Mouse (Mus musculus): ENCODE measurements at regions not wholly inside any gene's neighbourhood (a gene's known extent, or its start where the extent isn't known, plus 50 kb on each side); places are given as distances from the start of the nearest gene placed in this dataset.

- DNase-seq (ENCODE audit: low spot score) = no peak
Observed at GRCm38 (mm10) chr1:137323884-137324594, 363.8 kb upstream of the Nr5a2 start.

GRCm38 (mm10) chr1:137323035-137323680, 362.9 kb upstream of the Nr5a2 start:
- no peak for DNase-seq (ENCODE audit: low spot score)

- DNase-seq (ENCODE audit: low spot score) = no peak
Observed at GRCm38 (mm10) chr1:137302757-137303422, 342.6 kb upstream of the Nr5a2 start.

GRCm38 (mm10) chr1:137297780-137298569, 337.7 kb upstream of the Nr5a2 start:
- DNase-seq (ENCODE audit: low spot score) = no peak

- no peak for DNase-seq (ENCODE audit: low spot score)
Observed at GRCm38 (mm10) chr1:137289456-137289855, 329.2 kb upstream of the Nr5a2 start.

- no peak for DNase-seq (ENCODE audit: low spot score)
Observed at GRCm38 (mm10) chr1:137283291-137283690, 323.0 kb upstream of the Nr5a2 start.

- no peak for DNase-seq (ENCODE audit: low spot score)
Observed at GRCm38 (mm10) chr1:137282457-137282856, 322.2 kb upstream of the Nr5a2 start.

GRCm38 (mm10) chr1:137280391-137281386, 320.4 kb upstream of the Nr5a2 start:
- DNase-seq (ENCODE audit: low spot score) = no peak

- DNase-seq (ENCODE audit: low spot score) = no peak
Observed at GRCm38 (mm10) chr1:137279981-137280380, 319.7 kb upstream of the Nr5a2 start.

- DNase-seq (ENCODE audit: low spot score) = no peak
Observed at GRCm38 (mm10) chr1:137270659-137271612, 310.7 kb upstream of the Nr5a2 start.

GRCm38 (mm10) chr1:137262806-137263370, 302.6 kb upstream of the Nr5a2 start:
- DNase-seq (ENCODE audit: low spot score) = no peak

GRCm38 (mm10) chr1:137262121-137262525, 301.9 kb upstream of the Nr5a2 start:
- DNase-seq (ENCODE audit: low spot score) = no peak

- DNase-seq (ENCODE audit: low spot score) = no peak
Observed at GRCm38 (mm10) chr1:137256294-137256693, 296.0 kb upstream of the Nr5a2 start.

- no peak for DNase-seq (ENCODE audit: low spot score)
Observed at GRCm38 (mm10) chr1:137255041-137255440, 294.8 kb upstream of the Nr5a2 start.

- DNase-seq (ENCODE audit: low spot score) = no peak
Observed at GRCm38 (mm10) chr1:137254634-137255033, 294.4 kb upstream of the Nr5a2 start.

GRCm38 (mm10) chr1:137227098-137227485, 266.8 kb upstream of the Nr5a2 start:
- DNase-seq (ENCODE audit: low spot score) = no peak

- DNase-seq (ENCODE audit: low spot score) = no peak
Observed at GRCm38 (mm10) chr1:137226479-137227097, 266.3 kb upstream of the Nr5a2 start.

GRCm38 (mm10) chr1:137225418-137225817, 265.2 kb upstream of the Nr5a2 start:
- DNase-seq (ENCODE audit: low spot score) = peak; percentile 16

- no peak for DNase-seq (ENCODE audit: low spot score)
Observed at GRCm38 (mm10) chr1:137223052-137223451, 262.8 kb upstream of the Nr5a2 start.

All from ovary, postnatal 14 days (tissue).